Mouse (Mus musculus) left cerebral cortex, adult 11 months (tissue): Measurements from ENCODE around the gene Slc39a3.
A peak's percentile ranks its signal among the peaks of the same experiment; 100 is the strongest.
"Not testable (repeated sequence)": the region's sequence is repeated elsewhere in the genome, so short reads cannot be mapped to it uniquely, and the experiment has no call there.

Experiments used
- DNase-seq: peaks from one replicate; pipeline ENCODE4 v3.0.0; 2022; ENCODE audit warnings: low spot score

The Slc39a3 gene

DNA sequence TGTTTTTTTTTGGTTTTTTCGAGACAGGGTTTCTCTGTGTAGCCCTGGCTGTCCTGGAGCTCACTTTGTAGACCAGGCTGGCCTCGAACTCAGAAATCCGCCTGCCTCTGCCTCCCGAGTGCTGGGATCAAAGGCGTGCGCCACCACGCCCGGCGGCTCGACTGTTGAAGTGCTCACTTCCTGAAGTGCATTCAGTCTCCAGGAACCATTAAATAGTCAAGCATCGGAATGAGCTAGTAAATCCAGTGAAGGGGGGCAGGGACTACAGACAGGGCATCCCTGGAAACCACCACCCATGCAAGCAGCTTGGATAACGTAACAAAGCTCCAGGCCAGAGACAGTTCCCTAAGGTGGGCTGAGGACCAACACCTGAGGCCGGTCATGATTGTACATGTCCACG is 8.0 kb upstream of the Slc39a3 start:
- DNase-seq, result not testable (repeated sequence)

- no peak for DNase-seq
Measured at GRCm38 (mm10) chr10:81041458-81042175, 4.4 kb upstream of the Slc39a3 start.

- DNase-seq, result no peak
Measured at GRCm38 (mm10) chr10:81036251-81036650, 975 bp downstream of the Slc39a3 start.

- no peak for DNase-seq
Measured at GRCm38 (mm10) chr10:81033586-81033985, 3.6 kb downstream of the Slc39a3 start.

GRCm38 (mm10) chr10:81029031-81029430 is 8.2 kb downstream of the Slc39a3 start:
- no peak for DNase-seq

- DNase-seq, result no peak
Measured at GRCm38 (mm10) chr10:81028219-81028618, 9.0 kb downstream of the Slc39a3 start.

- no peak for DNase-seq
Measured at GRCm38 (mm10) chr10:81027331-81027730, 9.9 kb downstream of the Slc39a3 start.

DNA sequence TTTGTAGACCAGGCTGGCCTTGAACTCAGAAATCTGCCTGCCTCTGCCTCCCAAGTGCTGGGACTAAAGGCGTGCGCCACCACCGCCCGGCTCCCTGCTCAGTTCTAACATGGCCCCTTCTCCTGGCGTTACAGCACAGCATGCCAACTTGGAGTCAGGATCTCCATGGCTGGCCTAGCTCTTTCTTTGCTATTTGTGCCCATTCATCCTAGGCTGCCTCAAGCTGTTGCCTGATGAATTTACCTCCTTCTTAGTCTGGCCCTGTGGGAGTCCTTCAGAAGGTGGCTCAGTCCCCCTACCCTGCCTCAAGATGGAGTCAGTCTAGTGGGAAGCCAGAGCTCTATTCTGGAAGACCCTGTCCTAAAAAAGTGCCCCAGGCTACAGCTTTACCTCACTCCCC is 10.4 kb downstream of the Slc39a3 start:
- DNase-seq, result no peak

- no peak for DNase-seq
Measured at GRCm38 (mm10) chr10:81025639-81026275, 11.5 kb downstream of the Slc39a3 start, which contains the start of gene Diras1. Gene Diras1, minus strand, starts transcription at chr10:81025662.

- no peak for DNase-seq
Measured at GRCm38 (mm10) chr10:81025047-81025621, 12.1 kb downstream of the Slc39a3 start.

DNA sequence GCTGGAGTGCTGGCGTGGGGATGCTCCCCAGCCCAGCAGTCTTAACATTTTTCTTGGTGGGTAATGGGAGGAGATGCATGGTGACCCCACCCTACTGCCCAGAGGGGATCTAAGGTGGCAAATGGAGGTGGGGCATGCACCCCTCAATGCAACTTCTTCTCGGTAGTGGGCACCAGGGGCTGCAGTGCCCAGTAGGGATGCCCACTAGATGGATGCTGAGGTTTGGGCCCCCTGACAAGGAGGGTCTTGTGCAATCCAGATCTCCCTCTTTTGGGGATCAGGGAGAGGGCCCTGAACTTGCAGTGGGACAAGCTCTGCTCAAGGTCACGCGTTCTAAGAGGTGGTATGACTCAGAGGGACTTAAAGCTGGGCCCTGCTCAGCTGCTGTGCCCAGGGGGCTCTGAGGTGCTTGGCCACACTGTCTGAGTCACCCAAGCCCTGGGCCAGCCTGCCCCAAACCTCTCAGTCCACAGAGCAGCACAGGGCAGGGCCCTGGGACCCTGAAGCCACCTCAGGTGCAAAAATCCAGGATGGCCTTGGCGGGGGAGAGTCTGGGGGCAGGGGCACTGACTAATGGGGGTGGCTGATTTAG is 12.8 kb downstream of the Slc39a3 start:
- no peak for DNase-seq

DNA sequence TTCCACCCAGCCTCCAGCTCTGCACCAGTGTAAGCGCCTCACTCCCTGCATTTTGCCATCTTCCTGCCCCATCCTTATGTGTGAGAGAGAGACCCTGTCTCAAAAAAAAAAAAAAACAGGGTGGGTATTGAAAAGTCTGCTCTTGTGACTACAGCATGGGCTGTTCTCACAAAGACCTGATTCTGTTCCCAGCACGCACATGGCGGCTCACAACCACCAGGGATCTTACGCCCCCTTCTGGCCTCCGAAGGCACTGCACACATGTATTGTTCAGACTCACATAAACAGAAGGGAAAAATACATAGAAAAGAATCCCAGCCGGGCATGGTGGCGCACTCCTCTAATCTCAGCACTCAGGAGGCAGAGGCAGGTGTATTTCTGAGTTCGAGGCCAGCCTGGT is 14.5 kb downstream of the Slc39a3 start:
- DNase-seq, result no peak

DNA sequence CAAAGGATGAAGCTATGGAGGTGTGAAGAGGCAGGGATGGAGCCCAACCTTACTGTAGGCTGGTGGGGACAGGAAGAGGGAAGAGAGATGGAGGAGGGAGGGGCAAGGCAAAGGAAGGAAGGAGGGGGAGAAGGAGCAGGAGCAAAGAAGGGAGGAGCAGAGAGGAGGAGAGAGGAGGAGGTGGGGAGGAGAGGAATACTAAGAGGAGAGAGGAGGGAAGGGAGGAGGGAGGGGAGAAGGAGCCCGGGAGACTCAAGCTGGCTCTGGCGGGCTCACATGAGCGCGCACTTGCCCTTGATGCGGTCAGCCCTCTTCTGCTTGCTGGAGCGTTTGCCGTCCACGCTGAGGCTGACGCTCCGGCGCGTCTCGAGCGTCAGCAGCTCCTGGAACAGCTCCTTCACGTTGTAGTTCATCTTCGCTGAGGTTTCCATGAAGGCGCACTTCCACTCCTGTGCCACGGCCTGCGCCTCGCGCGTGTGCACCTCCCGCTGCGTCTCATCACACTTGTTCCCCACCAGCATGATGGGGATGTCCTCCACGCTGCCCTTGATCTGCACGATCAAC is 15.6 kb downstream of the Slc39a3 start:
- no peak for DNase-seq

DNA sequence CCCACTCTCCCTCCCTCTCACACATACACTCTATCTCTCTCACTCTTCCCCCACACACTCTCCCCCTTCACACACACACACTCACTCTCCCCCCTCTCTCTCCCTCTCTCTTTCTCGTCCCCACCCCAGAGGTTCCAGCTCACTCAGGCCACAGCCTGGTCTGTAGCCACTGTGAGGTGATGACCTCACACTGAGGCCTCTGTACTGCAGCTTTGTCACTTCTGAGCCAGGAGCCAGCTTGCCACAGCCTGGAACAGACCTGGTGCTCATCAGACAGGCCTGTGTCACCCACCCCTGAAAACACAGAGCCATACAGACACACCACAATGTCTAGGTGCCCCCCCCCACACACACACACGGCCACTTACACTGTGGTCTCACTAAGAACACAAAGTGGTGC is 17.0 kb downstream of the Slc39a3 start:
- DNase-seq, result no peak

GRCm38 (mm10) chr10:81019687-81020086 is 17.5 kb downstream of the Slc39a3 start:
- DNase-seq, result no peak

GRCm38 (mm10) chr10:81018326-81018725 is 18.9 kb downstream of the Slc39a3 start:
- DNase-seq, result no peak

DNA sequence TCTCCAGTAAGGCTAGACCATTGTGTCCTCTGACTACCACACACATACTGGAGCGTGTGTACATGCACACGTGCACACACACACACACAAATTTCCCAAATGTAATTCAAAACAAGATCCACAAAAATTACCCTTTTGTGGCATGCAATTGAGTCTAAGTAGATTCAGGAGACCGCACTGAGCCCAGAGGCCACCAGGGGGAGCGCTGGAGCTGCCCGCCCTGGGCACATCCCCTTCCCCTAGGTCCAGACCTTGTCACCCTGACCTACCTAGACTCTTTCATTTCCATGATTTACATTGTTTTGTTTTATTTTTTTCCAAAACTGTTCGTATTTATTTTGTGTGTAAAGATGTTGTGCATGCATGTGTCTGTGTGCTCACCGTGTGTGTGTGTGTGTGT is 20.6 kb downstream of the Slc39a3 start:
- DNase-seq, result no peak

- DNase-seq, result no peak
Measured at GRCm38 (mm10) chr10:81015666-81016065, 21.6 kb downstream of the Slc39a3 start.

GRCm38 (mm10) chr10:81014393-81015384 is 22.5 kb downstream of the Slc39a3 start, which contains the start of gene Gng7:
Gene Gng7, minus strand, starts transcription at chr10:81014945.
- peak; percentile 98 for DNase-seq

DNA sequence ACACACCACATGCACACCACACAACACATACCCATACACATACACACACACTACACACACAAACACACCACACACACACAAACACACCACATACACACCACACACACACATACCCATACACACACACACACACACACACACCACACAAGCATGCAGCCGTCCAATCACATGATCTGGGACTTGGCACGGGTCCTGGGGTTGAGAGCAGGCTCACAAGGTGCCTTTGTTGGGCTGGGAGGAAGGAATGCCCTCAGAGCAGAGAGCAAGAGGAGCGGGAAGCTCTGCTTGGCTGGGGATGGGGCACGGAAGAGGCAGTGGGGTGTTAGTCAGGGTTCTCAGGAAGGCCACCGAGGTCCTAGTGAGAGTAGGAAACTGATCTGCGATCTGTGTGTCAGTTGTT is 26.4 kb downstream of the Slc39a3 start:
- no peak for DNase-seq

DNA sequence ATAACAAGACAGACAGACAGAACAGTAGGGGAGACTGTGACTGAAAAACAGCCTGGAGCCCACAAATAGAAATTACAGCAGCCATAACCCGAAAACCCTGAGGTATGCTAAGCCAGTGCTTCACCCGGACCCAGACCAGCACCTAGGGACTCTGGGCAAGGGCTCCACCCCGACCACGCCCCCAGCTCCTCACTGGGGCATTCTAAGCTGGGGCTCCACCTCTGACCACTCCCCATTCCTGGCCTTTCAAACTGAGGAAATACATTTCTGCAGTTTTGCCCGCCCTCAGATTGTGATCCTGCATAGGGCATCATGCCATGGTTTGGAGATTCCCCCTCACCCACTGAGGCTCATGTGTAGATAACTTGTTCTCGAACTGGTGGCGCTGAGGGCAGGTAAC is 30.0 kb downstream of the Slc39a3 start:
- DNase-seq, result no peak
